Mouse (Mus musculus): Measurements from ENCODE around the gene Ifnl3. TPM values are rescaled to one million over a fixed set of nuclear protein-coding genes. Genes with fewer than 3 reads are reported as not detected.

Ifnl3 gene
- polyA plus RNA-seq, 1 experiment from 2014 or later = not detected

- no peaks in the 10 kb centered on the region for H3K9me3 ChIP-seq (replicated peaks)
- H3K4me2 ChIP-seq (replicated peaks) = peak within 1 kb of the TSS; percentile 42
- WGBS = 5% methylated on average over 5 of the region's 5 CpGs
- H3K4me1 ChIP-seq = peaks cover 20% of the 10 kb centered on the region
- no peak within 1 kb of the TSS for H3K9ac ChIP-seq
- H3K27ac ChIP-seq (replicated peaks) = no peak within 1 kb of the TSS
- H3K36me3 ChIP-seq = no peaks in the 10 kb centered on the region
- no peak for ATAC-seq (ENCODE audit: insufficient number of reproducible peaks, low FRiP score, low TSS enrichment, low read depth)
- H3K27me3 ChIP-seq = peaks cover 56% of the 10 kb centered on the region
- peak within 1 kb of the TSS; percentile 19 for H3K4me3 ChIP-seq (replicated peaks)
Measured at GRCm38 (mm10) chr7:28547154-28547553, 24.5 kb downstream of the Ifnl3 start, which contains the start of gene Nccrp1. Gene Nccrp1, minus strand, starts transcription at chr7:28547254.

GRCm38 (mm10) chr7:28547628-28548027, 25.0 kb downstream of the Ifnl3 start:
- H3K4me3 ChIP-seq (replicated peaks) = no peak overlapping the region
- H3K4me1 ChIP-seq = peaks cover 20% of the 10 kb centered on the region
- H3K27me3 ChIP-seq = peaks cover 56% of the 10 kb centered on the region
- no peak overlapping the region for H3K27ac ChIP-seq (replicated peaks)
- H3K4me2 ChIP-seq (replicated peaks) = no peak overlapping the region
- no peaks in the 10 kb centered on the region for H3K9me3 ChIP-seq (replicated peaks)
- H3K36me3 ChIP-seq = no peaks in the 10 kb centered on the region
- no peak for ATAC-seq (ENCODE audit: insufficient number of reproducible peaks, low FRiP score, low TSS enrichment, low read depth)
- no peak overlapping the region for H3K9ac ChIP-seq
- WGBS = 56% methylated on average over 7 of the region's 7 CpGs

- peaks cover 3% of the 10 kb centered on the region; the same call in 1 of the 2 replicates for H3K4me1 ChIP-seq
- H3K36me3 ChIP-seq = no peaks in the 10 kb centered on the region
- peaks cover 6% of the 10 kb centered on the region; the same call in 1 of the 2 replicates for H3K27me3 ChIP-seq
- WGBS = 84% methylated on average over 6 of the region's 6 CpGs
- H3K27ac ChIP-seq (replicated peaks) = no peak overlapping the region
- no peaks in the 10 kb centered on the region for H3K9me3 ChIP-seq (replicated peaks)
- no peak overlapping the region for H3K9ac ChIP-seq
- no peak overlapping the region for H3K4me2 ChIP-seq (replicated peaks)
- no peak overlapping the region for H3K4me3 ChIP-seq (replicated peaks)
- no peak for ATAC-seq (ENCODE audit: insufficient number of reproducible peaks, low FRiP score, low TSS enrichment, low read depth)
Measured at GRCm38 (mm10) chr7:28553076-28553475, 30.4 kb downstream of the Ifnl3 start.

GRCm38 (mm10) chr7:28555939-28556535, 33.4 kb downstream of the Ifnl3 start:
- Histone ChIP-seq H3K4me2 (replicated peaks) (no peak overlapping the region), H3K36me3 (peaks cover 18% of the 10 kb centered on the region; the same call in 1 of the 2 replicates), H3K4me1 (peaks cover 14% of the 10 kb centered on the region; the same call in 1 of the 2 replicates), H3K27me3 (no peaks in the 10 kb centered on the region), H3K9me3 (replicated peaks) (no peaks in the 10 kb centered on the region), H3K27ac (replicated peaks) (no peak overlapping the region), H3K4me3 (replicated peaks) (no peak overlapping the region), H3K9ac (no peak overlapping the region)
- 20% methylated on average over 5 of the region's 5 CpGs for WGBS
- no peak for ATAC-seq (ENCODE audit: insufficient number of reproducible peaks, low FRiP score, low TSS enrichment, low read depth)

- H3K4me1 ChIP-seq = peaks cover 14% of the 10 kb centered on the region; the same call in 1 of the 2 replicates
- no peaks in the 10 kb centered on the region for H3K27me3 ChIP-seq
- no peak overlapping the region for H3K4me3 ChIP-seq (replicated peaks)
- no peak overlapping the region for H3K27ac ChIP-seq (replicated peaks)
- no peaks in the 10 kb centered on the region for H3K9me3 ChIP-seq (replicated peaks)
- 64% methylated on average over 5 of the region's 5 CpGs for whole genome bisulfite sequencing
- H3K4me2 ChIP-seq (replicated peaks) = no peak overlapping the region
- ATAC-seq (ENCODE audit: insufficient number of reproducible peaks, low FRiP score, low TSS enrichment, low read depth) = no peak
- peaks cover 22% of the 10 kb centered on the region for H3K36me3 ChIP-seq
- H3K9ac ChIP-seq = no peak overlapping the region
Measured at GRCm38 (mm10) chr7:28557069-28557468, 34.4 kb downstream of the Ifnl3 start.

- no peak overlapping the region for H3K4me3 ChIP-seq (replicated peaks)
- H3K9me3 ChIP-seq (replicated peaks) = no peaks in the 10 kb centered on the region
- WGBS = 66% methylated on average over 6 of the region's 6 CpGs
- no peak overlapping the region for H3K4me2 ChIP-seq (replicated peaks)
- H3K36me3 ChIP-seq = peaks cover 29% of the 10 kb centered on the region
- no peaks in the 10 kb centered on the region for H3K27me3 ChIP-seq
- ATAC-seq (ENCODE audit: insufficient number of reproducible peaks, low FRiP score, low TSS enrichment, low read depth) = no peak
- H3K9ac ChIP-seq = no peak overlapping the region
- peaks cover 14% of the 10 kb centered on the region; the same call in 1 of the 2 replicates for H3K4me1 ChIP-seq
- H3K27ac ChIP-seq (replicated peaks) = no peak overlapping the region
Measured at GRCm38 (mm10) chr7:28557708-28558107, 35.1 kb downstream of the Ifnl3 start.

- peaks cover 34% of the 10 kb centered on the region for H3K36me3 ChIP-seq
- WGBS = 50% methylated on average over 4 of the region's 4 CpGs
- 0 out of 2 replicates have a peak, but pooled peaks have one; percentile 35 for ATAC-seq (ENCODE audit: insufficient number of reproducible peaks, low FRiP score, low TSS enrichment, low read depth)
- H3K4me1 ChIP-seq = peaks cover 14% of the 10 kb centered on the region; the same call in 1 of the 2 replicates
- H3K9me3 ChIP-seq (replicated peaks) = no peaks in the 10 kb centered on the region
- H3K4me2 ChIP-seq (replicated peaks) = no peak overlapping the region
- H3K27ac ChIP-seq (replicated peaks) = peak overlapping the region; percentile 69; the same call in 1 of the 2 replicates
- no peak overlapping the region for H3K9ac ChIP-seq
- H3K4me3 ChIP-seq (replicated peaks) = no peak overlapping the region
- H3K27me3 ChIP-seq = no peaks in the 10 kb centered on the region
Measured at GRCm38 (mm10) chr7:28558486-28558885, 35.9 kb downstream of the Ifnl3 start.

GRCm38 (mm10) chr7:28560856-28561255, 38.2 kb downstream of the Ifnl3 start:
- H3K9me3 ChIP-seq (replicated peaks) = no peaks in the 10 kb centered on the region
- H3K36me3 ChIP-seq = peaks cover 58% of the 10 kb centered on the region
- H3K4me3 ChIP-seq (replicated peaks) = no peak overlapping the region
- no peak overlapping the region for H3K27ac ChIP-seq (replicated peaks)
- no peak overlapping the region for H3K9ac ChIP-seq
- H3K4me2 ChIP-seq (replicated peaks) = no peak overlapping the region
- WGBS = 89% methylated on average over 10 of the region's 10 CpGs
- no peaks in the 10 kb centered on the region for H3K27me3 ChIP-seq
- peaks cover 14% of the 10 kb centered on the region; the same call in 1 of the 2 replicates for H3K4me1 ChIP-seq
- ATAC-seq (ENCODE audit: insufficient number of reproducible peaks, low FRiP score, low TSS enrichment, low read depth) = no peak

GRCm38 (mm10) chr7:28561967-28562366, 39.3 kb downstream of the Ifnl3 start:
- ATAC-seq (ENCODE audit: insufficient number of reproducible peaks, low FRiP score, low TSS enrichment, low read depth) = no peak
- peaks cover 12% of the 10 kb centered on the region; the same call in 1 of the 2 replicates for H3K4me1 ChIP-seq
- peaks cover 69% of the 10 kb centered on the region for H3K36me3 ChIP-seq
- no peak overlapping the region for H3K4me3 ChIP-seq (replicated peaks)
- H3K27me3 ChIP-seq = no peaks in the 10 kb centered on the region
- WGBS = 92% methylated on average over 11 of the region's 11 CpGs
- H3K27ac ChIP-seq (replicated peaks) = no peak overlapping the region
- no peak overlapping the region for H3K9ac ChIP-seq
- no peak overlapping the region for H3K4me2 ChIP-seq (replicated peaks)
- no peaks in the 10 kb centered on the region for H3K9me3 ChIP-seq (replicated peaks)

GRCm38 (mm10) chr7:28562371-28562770, 39.7 kb downstream of the Ifnl3 start:
- Histone ChIP-seq H3K36me3 (peaks cover 73% of the 10 kb centered on the region), H3K9ac (no peak overlapping the region), H3K9me3 (replicated peaks) (no peaks in the 10 kb centered on the region), H3K27ac (replicated peaks) (no peak overlapping the region), H3K4me3 (replicated peaks) (no peak overlapping the region), H3K4me1 (peaks cover 10% of the 10 kb centered on the region; the same call in 1 of the 2 replicates), H3K27me3 (no peaks in the 10 kb centered on the region), H3K4me2 (replicated peaks) (no peak overlapping the region)
- ATAC-seq (ENCODE audit: insufficient number of reproducible peaks, low FRiP score, low TSS enrichment, low read depth) = no peak
- WGBS = 87% methylated on average over 13 of the region's 13 CpGs

GRCm38 (mm10) chr7:28562951-28563350, 40.3 kb downstream of the Ifnl3 start:
- no peak overlapping the region for H3K4me3 ChIP-seq (replicated peaks)
- H3K27me3 ChIP-seq = no peaks in the 10 kb centered on the region
- no peak overlapping the region for H3K9ac ChIP-seq
- 94% methylated on average over 13 of the region's 13 CpGs for WGBS
- H3K4me2 ChIP-seq (replicated peaks) = no peak overlapping the region
- H3K4me1 ChIP-seq = 0 out of 2 replicates have a peak, but pooled peaks cover 10% of the 10 kb centered on the region
- ATAC-seq (ENCODE audit: insufficient number of reproducible peaks, low FRiP score, low TSS enrichment, low read depth) = no peak
- H3K9me3 ChIP-seq (replicated peaks) = no peaks in the 10 kb centered on the region
- H3K36me3 ChIP-seq = peaks cover 79% of the 10 kb centered on the region
- H3K27ac ChIP-seq (replicated peaks) = no peak overlapping the region

GRCm38 (mm10) chr7:28565407-28565806, 42.8 kb downstream of the Ifnl3 start:
- Histone ChIP-seq H3K9me3 (replicated peaks) (no peaks in the 10 kb centered on the region), H3K4me2 (replicated peaks) (no peak overlapping the region), H3K4me3 (replicated peaks) (no peak overlapping the region), H3K27me3 (no peaks in the 10 kb centered on the region), H3K36me3 (peaks cover 78% of the 10 kb centered on the region), H3K27ac (replicated peaks) (no peak overlapping the region), H3K9ac (no peak overlapping the region), H3K4me1 (peaks cover 16% of the 10 kb centered on the region)
- 0 out of 2 replicates have a peak, but pooled peaks have one; percentile 21 for ATAC-seq (ENCODE audit: insufficient number of reproducible peaks, low FRiP score, low TSS enrichment, low read depth)
- 52% methylated on average over 5 of the region's 5 CpGs for WGBS
